Mouse (Mus musculus) heart, embryonic 13.5 days (tissue): ENCODE measurements at regions not wholly inside any gene's neighbourhood (a gene's known extent, or its start where the extent isn't known, plus 50 kb on each side); places are given as distances from the start of the nearest gene placed in this dataset.

Experiments
- ATAC-seq: fragments of 200-750 bp; cut with Nextera tagmentation; 2 replicates; pipeline ENCODE4 v1.8.0; 2017; ENCODE audit warnings: moderate TSS enrichment; ENCODE audit not compliant: insufficient number of reproducible peaks, low FRiP score, low TSS enrichment; ENCODE audit errors: extremely low read depth
- H3K27ac ChIP-seq: fragments of 300-500 bp; sonication (generic); replicated peaks from 2 replicates; pipeline ENCODE4 v1.5.1; 2015; ENCODE audit warnings: moderate library complexity, mild to moderate bottlenecking, inconsistent platforms
- H3K27me3 ChIP-seq: fragments of 300-500 bp; sonication (generic); replicated peaks from 2 replicates; pipeline ENCODE4 v1.6.1; 2015; ENCODE audit warnings: mild to moderate bottlenecking, inconsistent platforms
- H3K36me3 ChIP-seq: fragments of 300-500 bp; sonication (generic); 2 replicates; pipeline ENCODE4 v1.6.1; 2015; ENCODE audit warnings: mild to moderate bottlenecking, inconsistent platforms
- H3K4me1 ChIP-seq: fragments of 300-500 bp; sonication (generic); 2 replicates; pipeline ENCODE4 v1.6.1; 2015; ENCODE audit warnings: inconsistent platforms
- H3K4me2 ChIP-seq: fragments of 300-500 bp; sonication (generic); 2 replicates; pipeline ENCODE4 v1.6.1; 2015; ENCODE audit warnings: inconsistent platforms, mild to moderate bottlenecking, moderate library complexity
- H3K4me3 ChIP-seq: fragments of 300-500 bp; sonication (generic); 2 replicates; pipeline ENCODE4 v1.5.1; 2015; ENCODE audit warnings: moderate library complexity, mild to moderate bottlenecking, inconsistent platforms
- H3K9ac ChIP-seq: fragments of 300-500 bp; sonication (generic); 2 replicates; pipeline ENCODE4 v1.6.1; 2015; ENCODE audit warnings: inconsistent platforms, mild to moderate bottlenecking, moderate library complexity
- H3K9me3 ChIP-seq: fragments of 300-500 bp; sonication (generic); 2 replicates; pipeline ENCODE4 v1.6.1; 2016; ENCODE audit warnings: inconsistent platforms
- WGBS: fragments of 180-500 bp; shearing (Covaris S2); methylation state at CpG from one replicate; pipeline ENCODE4 v1.1.7; 2015; ENCODE audit warnings: mixed read lengths; 5-methylcytosine and 5-hydroxymethylcytosine counted together

DNA sequence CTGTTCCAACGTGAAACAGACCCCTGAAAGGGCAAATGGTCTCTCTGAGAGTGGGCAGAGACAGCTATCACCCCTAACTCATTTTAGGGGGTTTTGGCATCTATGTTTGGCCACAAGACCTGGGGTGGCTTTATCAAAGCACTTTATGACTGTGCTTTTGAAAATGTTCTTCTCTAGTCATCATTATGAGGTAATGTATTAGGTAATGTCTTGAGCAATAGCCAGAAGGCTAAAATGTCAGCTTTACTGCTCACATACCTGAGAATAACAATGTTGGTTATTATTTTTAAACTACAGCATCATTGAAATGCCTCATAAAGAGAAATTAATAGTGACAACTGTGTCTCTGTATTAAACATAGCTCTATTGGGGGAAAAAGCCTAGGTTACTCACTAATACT lies 129.9 kb upstream of the Rnd3 start:
- no peak for ATAC-seq
- Histone ChIP-seq H3K9ac (no peak overlapping the region), H3K36me3 (no peaks in the 10 kb centered on the region), H3K27ac (peak overlapping the region; percentile 25; the same call in 1 of the 2 replicates), H3K9me3 (no peaks in the 10 kb centered on the region), H3K4me1 (peaks cover 33% of the 10 kb centered on the region), H3K4me3 (no peak overlapping the region), H3K4me2 (no peak overlapping the region), H3K27me3 (no peaks in the 10 kb centered on the region)
- 52% methylated on average over 1 of the region's 1 CpGs for WGBS

DNA sequence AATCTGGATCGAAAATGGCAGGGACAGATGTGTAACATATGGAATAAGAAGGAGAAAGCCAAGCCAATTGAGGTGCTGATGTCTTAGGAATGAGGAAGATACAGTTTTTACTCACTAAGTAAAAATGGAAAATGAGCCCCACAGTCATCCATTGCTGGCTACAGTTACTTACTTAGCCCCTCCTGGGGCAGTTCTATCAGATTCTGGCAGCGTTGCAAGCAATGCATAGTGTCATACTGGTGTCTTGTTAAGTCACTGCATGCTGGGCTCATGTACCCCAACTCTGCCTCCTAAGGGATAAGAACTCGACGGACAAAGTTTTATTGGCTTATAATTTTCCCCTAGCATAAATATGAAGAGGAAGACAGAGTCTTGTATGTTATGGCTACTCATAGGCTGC lies 129.4 kb upstream of the Rnd3 start:
- WGBS = 74% methylated on average over 4 of the region's 4 CpGs
- Histone ChIP-seq H3K27me3 (no peaks in the 10 kb centered on the region), H3K36me3 (no peaks in the 10 kb centered on the region), H3K4me3 (no peak overlapping the region), H3K27ac (no peak overlapping the region; the same call in 1 of the 2 replicates), H3K4me1 (peaks cover 33% of the 10 kb centered on the region), H3K4me2 (no peak overlapping the region), H3K9ac (no peak overlapping the region), H3K9me3 (no peaks in the 10 kb centered on the region)
- ATAC-seq = no peak

DNA sequence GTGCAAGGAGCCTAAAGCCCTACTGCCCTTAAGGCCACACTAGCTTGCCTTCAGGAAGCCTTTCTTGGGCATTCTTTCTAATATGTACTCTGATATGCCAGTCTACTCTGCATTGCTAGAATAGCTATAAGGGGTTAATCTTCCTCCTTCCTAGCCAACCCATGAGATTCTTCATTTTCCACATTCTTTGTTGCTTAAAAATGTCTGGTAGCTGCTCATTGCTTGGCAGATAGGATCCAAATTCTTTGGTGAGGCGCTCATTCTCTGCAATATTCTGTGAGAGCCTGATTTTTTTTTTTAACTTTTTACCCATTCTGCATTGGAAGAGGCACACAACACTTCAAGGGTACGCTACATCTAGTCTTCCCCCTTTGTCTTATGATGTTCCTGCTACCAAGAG lies 127.7 kb upstream of the Rnd3 start:
- Histone ChIP-seq H3K4me2 (no peak overlapping the region), H3K9ac (no peak overlapping the region), H3K27me3 (no peaks in the 10 kb centered on the region), H3K4me3 (no peak overlapping the region), H3K27ac (0 out of 2 replicates have a peak overlapping the region, but pooled peaks have one; percentile 15), H3K4me1 (peaks cover 25% of the 10 kb centered on the region), H3K36me3 (no peaks in the 10 kb centered on the region), H3K9me3 (no peaks in the 10 kb centered on the region)
- ATAC-seq = no peak
- 78% methylated on average over 2 of the region's 2 CpGs for WGBS

DNA sequence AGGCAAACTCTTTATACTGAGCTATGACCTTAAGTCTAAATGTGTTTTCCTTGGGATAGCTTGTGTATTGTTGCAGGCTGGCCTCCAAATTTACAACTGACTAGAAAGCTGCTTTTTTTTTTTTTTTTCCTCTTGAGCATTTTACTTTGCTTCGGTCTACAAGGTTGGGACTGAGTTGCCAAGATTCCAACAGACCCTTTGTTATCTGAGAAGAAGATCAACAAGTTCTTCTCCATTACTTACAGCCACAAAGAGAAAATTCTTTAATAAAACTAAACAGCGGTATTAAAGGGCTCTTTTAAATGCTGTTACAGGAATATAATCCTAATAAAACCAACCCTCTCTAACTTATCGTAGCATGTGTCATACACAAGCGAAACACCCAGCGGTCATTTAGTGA lies 124.4 kb upstream of the Rnd3 start:
- no peak overlapping the region for H3K4me2 ChIP-seq
- H3K4me1 ChIP-seq = peaks cover 11% of the 10 kb centered on the region
- no peak overlapping the region for H3K9ac ChIP-seq
- no peaks in the 10 kb centered on the region for H3K27me3 ChIP-seq
- H3K9me3 ChIP-seq = no peaks in the 10 kb centered on the region
- WGBS = 72% methylated on average over 5 of the region's 5 CpGs
- no peak overlapping the region for H3K27ac ChIP-seq
- no peaks in the 10 kb centered on the region for H3K36me3 ChIP-seq
- no peak for ATAC-seq
- no peak overlapping the region for H3K4me3 ChIP-seq

DNA sequence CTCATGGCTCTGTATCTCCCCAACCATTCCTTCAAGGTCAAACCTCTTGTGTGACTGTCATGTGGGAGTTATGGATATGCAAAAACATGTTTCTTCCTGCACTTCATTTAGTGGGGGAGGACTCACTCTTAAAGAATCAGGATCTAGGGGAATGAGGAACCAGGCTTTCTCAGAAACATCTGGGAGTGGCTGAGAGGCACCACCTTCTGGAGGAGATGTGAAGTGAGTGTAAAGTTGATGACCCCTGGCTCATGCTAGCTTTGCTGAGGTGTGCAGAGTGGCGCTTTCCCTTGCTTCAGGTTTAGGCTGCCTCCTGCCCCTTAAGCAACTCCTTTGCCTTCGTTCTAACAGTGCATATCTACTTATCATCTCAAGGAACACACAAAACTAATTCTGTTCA lies 119.6 kb upstream of the Rnd3 start:
- H3K4me3 ChIP-seq = no peak overlapping the region
- no peak overlapping the region for H3K27ac ChIP-seq
- H3K9me3 ChIP-seq = no peaks in the 10 kb centered on the region
- 54% methylated on average over 2 of the region's 2 CpGs for WGBS
- H3K4me2 ChIP-seq = no peak overlapping the region
- H3K9ac ChIP-seq = no peak overlapping the region
- ATAC-seq = no peak
- no peaks in the 10 kb centered on the region for H3K4me1 ChIP-seq
- no peaks in the 10 kb centered on the region for H3K36me3 ChIP-seq
- no peaks in the 10 kb centered on the region for H3K27me3 ChIP-seq

DNA sequence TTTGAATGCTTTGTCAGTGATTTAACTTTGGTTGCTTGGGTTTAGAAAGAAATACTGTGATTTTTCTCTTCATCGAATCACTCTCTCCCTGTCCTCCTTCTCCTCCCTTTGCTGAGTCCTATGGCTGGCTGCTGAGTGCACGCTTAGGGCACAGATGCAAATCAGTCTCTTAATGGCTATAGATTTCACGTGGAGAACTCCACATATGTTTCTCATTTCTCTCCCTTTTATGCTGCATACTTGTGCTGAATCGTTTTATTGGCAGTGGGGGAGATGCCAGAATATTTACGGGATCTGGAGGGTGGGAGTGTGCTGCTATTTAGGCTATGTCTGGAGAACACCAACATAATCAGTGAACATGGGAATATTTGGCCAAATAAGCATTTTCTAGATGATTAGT lies 118.8 kb upstream of the Rnd3 start:
- Histone ChIP-seq H3K4me2 (no peak overlapping the region), H3K9ac (no peak overlapping the region), H3K4me1 (no peaks in the 10 kb centered on the region), H3K27me3 (no peaks in the 10 kb centered on the region), H3K4me3 (no peak overlapping the region), H3K9me3 (no peaks in the 10 kb centered on the region), H3K27ac (no peak overlapping the region), H3K36me3 (no peaks in the 10 kb centered on the region)
- no peak for ATAC-seq
- WGBS = 64% methylated on average over 5 of the region's 5 CpGs

DNA sequence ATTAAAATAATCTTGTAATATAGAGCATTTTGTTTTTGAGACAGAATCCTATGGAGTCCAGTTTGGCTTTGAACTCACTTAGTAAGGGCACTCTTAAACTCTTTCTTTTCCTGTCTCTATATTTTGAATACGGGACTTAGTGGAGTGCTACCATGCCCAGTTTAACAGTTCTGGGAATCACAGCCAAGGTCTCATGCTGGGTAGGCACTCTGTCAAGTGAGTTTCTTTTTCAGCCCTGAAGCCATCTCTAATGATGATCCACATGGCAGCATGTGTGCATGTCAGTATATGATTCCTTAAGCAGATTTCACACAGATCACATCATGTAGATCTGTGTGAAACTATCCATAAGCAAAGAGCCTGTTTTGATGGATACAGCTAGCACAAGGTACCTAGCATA lies 113.6 kb upstream of the Rnd3 start:
- Histone ChIP-seq H3K9me3 (no peaks in the 10 kb centered on the region), H3K9ac (no peak overlapping the region), H3K4me3 (no peak overlapping the region), H3K27ac (no peak overlapping the region), H3K36me3 (no peaks in the 10 kb centered on the region), H3K4me2 (no peak overlapping the region), H3K4me1 (peaks cover 5% of the 10 kb centered on the region; the same call in 1 of the 2 replicates), H3K27me3 (no peaks in the 10 kb centered on the region)
- ATAC-seq = no peak
- WGBS = 79% methylated on average over 1 of the region's 1 CpGs

DNA sequence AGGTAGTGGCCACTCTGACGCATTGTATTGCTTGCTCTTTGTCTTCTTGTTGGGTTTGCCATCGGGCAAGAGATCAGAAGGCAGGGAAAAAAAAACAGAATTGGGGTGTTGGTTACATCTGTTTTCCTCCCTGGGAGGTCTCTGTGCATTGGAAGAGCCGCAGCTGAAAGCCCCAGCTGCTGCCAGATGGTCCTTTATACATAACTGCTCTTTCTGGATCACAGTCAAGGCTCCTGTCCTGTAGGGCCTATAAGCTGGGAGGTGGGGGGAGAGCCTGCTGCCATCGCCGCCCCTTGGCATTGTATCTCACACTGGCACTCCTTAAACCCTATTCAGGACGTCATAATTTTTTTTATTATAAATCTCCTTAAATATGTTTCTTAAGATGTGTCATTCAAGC lies 101.9 kb upstream of the Rnd3 start:
- Histone ChIP-seq H3K4me3 (no peak overlapping the region), H3K9me3 (0 out of 2 replicates have a peak, but pooled peaks cover under 1% of the 10 kb centered on the region), H3K27ac (no peak overlapping the region), H3K4me1 (peaks cover 10% of the 10 kb centered on the region; the same call in 1 of the 2 replicates), H3K4me2 (no peak overlapping the region), H3K36me3 (no peaks in the 10 kb centered on the region), H3K9ac (no peak overlapping the region), H3K27me3 (no peaks in the 10 kb centered on the region)
- no peak for ATAC-seq
- 71% methylated on average over 6 of the region's 6 CpGs for WGBS

DNA sequence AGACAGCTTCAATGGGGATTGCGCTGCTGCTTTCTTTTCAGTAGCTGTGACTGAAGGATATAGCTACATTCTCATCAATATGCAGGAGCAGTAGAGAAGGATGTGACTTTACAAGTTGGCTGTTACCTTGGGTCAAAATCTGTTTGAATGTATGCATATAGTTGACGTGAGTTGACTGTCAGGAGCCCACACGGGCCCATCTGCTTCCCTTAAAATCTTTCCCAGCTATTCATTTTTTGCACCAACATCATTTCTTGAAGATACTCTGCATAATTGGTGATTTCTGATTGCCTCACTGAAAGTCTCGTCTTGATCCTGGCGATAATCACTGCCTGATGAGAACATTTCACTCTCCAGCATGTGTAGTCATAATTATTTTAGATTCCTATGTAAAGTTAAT lies 92.7 kb upstream of the Rnd3 start:
- no peaks in the 10 kb centered on the region for H3K9me3 ChIP-seq
- H3K27me3 ChIP-seq = no peaks in the 10 kb centered on the region
- no peak overlapping the region for H3K4me3 ChIP-seq
- H3K27ac ChIP-seq = no peak overlapping the region
- 67% methylated on average over 5 of the region's 5 CpGs for WGBS
- H3K4me2 ChIP-seq = no peak overlapping the region
- no peak for ATAC-seq
- no peaks in the 10 kb centered on the region for H3K36me3 ChIP-seq
- no peak overlapping the region for H3K9ac ChIP-seq
- peaks cover 4% of the 10 kb centered on the region; the same call in 1 of the 2 replicates for H3K4me1 ChIP-seq

DNA sequence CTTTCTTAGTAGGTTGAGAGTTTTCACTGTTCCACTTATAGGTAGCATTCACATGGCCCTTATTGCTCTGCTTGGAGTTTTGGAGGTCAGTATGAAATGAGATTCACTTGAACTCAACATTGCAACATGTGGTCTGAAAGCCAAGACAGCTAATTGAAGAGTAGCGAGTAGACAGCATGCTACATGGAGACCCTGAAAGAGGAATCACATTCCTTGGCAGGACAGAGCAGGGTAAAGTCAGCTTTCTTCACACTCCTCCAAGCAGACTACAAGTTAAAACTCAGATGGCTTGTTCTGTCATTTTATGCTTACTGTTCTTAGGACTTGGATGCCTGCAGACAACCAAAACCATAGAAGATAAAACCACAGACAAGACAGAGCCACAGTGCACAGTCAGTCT lies 91.1 kb upstream of the Rnd3 start:
- WGBS = 83% methylated on average over 1 of the region's 1 CpGs
- H3K27ac ChIP-seq = no peak overlapping the region
- H3K27me3 ChIP-seq = no peaks in the 10 kb centered on the region
- no peak overlapping the region for H3K4me2 ChIP-seq
- H3K36me3 ChIP-seq = no peaks in the 10 kb centered on the region
- no peak overlapping the region for H3K9ac ChIP-seq
- no peak overlapping the region for H3K4me3 ChIP-seq
- ATAC-seq = no peak
- peaks cover 4% of the 10 kb centered on the region; the same call in 1 of the 2 replicates for H3K4me1 ChIP-seq
- H3K9me3 ChIP-seq = no peaks in the 10 kb centered on the region

DNA sequence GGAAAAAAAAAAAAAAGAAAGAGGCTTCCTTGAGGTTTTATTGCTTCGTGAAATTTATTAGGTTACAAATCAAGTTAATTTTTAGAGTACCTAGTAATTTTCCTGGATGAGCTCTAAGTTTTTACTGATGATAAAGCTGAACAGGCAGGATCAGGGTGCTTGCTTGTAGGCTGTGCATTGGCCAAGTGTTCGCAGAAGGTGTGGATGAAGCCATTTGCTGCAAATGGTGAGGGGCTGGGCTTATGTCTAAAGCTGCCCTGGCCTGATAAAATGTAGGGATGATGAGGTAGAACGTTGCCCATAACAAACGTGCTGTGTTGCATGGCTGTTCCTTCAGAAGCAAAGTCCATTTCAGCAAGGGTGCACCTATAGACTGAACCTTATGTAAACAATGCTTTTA lies 90.1 kb upstream of the Rnd3 start:
- no peak overlapping the region for H3K27ac ChIP-seq
- WGBS = 33% methylated on average over 4 of the region's 4 CpGs
- no peaks in the 10 kb centered on the region for H3K36me3 ChIP-seq
- no peaks in the 10 kb centered on the region for H3K9me3 ChIP-seq
- ATAC-seq = no peak
- peak overlapping the region; percentile 60 for H3K4me2 ChIP-seq
- H3K9ac ChIP-seq = no peak overlapping the region
- H3K27me3 ChIP-seq = no peaks in the 10 kb centered on the region
- 0 out of 2 replicates have a peak overlapping the region, but pooled peaks have one; percentile 24 for H3K4me3 ChIP-seq
- peaks cover 4% of the 10 kb centered on the region; the same call in 1 of the 2 replicates for H3K4me1 ChIP-seq

DNA sequence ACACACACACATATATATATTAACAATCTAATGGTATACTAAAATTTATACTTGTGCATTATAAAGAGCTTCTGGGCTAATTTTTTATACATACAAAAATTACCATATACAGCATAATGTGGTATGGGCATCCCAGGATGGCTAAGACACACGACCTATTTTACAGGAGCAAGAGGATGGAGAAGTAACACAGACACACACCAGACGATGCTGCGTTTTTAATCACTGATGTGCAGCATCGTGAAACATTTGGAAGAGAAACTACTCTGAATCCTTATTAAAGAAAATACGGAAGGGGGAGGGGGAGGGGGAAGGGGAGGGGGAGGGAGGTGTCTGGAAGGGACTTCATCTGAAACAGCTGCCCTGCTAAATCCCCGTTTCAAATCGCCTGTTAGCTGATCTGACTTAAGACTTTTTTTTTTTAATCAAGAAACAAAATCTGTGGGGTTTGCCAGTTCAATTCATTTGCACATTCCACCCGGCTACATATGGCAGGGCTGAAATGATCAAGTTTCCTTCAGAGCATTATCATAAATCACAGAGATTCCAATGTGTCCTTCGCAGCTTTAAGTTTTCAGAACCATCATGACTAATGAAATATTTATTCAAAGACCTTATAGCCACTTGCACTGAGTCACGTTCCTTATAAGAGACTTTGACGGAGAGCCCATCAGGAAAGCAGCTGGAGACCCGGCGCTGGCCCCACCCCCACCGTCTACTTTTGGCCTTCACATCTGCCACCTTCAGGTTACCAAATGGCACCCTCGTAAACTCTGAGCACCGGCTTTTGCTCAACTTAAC lies 89.4 kb upstream of the Rnd3 start:
- peak overlapping the region; percentile 60 for H3K4me2 ChIP-seq
- H3K27ac ChIP-seq = no peak overlapping the region
- 10% methylated on average over 16 of the region's 16 CpGs for WGBS
- no peaks in the 10 kb centered on the region for H3K36me3 ChIP-seq
- H3K4me3 ChIP-seq = peak overlapping the region; percentile 24
- H3K27me3 ChIP-seq = no peaks in the 10 kb centered on the region
- ATAC-seq = no peak
- H3K4me1 ChIP-seq = peaks cover 4% of the 10 kb centered on the region; the same call in 1 of the 2 replicates
- no peaks in the 10 kb centered on the region for H3K9me3 ChIP-seq
- no peak overlapping the region for H3K9ac ChIP-seq
